Mouse (Mus musculus) neural tube, embryonic 13.5 days (tissue): ENCODE measurements around the gene Hmgb3. TPM values are rescaled to one million over a fixed set of nuclear protein-coding genes. Genes with fewer than 3 reads are reported as not detected.

Source experiments
- microRNA-seq: library from miRNA; unstranded; fragments of <30 nt; microRNA quantifications from one replicate; pipeline ENCODE4, GENCODE M21; 2016
- polyA plus RNA-seq: library from polyadenylated mRNA; unstranded; fragments of >200 nt; fragmentation: Nextera tagmentation; extraction: Ambion mirVana; gene quantifications from 2 replicates; pipeline ENCODE4 v1.2.1, GENCODE M21; 2015

Hmgb3 gene
- polyA plus RNA-seq, 1 experiment from 2014 or later, result 546 TPM

Small RNAs within 50 kb of the gene (microRNA-seq; reads per million reads assigned to microRNA genes)
- gene Gm23945, result not detected

Other genes starting within 250 kb of the Hmgb3 start
- gene Mtmr1, start 191.2 kb upstream of the Hmgb3 start, polyA plus RNA-seq, result 16.3 and 17.2 TPM in 2 replicates
- 67.6 and 76.2 TPM in 2 replicates for gene Cd99l2, start 63.1 kb upstream of the Hmgb3 start, polyA plus RNA-seq
- gene Gpr50, start 107.7 kb downstream of the Hmgb3 start, polyA plus RNA-seq, result 0.24 and 1.0 TPM in 2 replicates